In genomic region chr3:130362797-130363367, GRCm38 (mm10) we compare ENCODE assay signal across 30 mouse cellular contexts.
DNase-seq lines count a peak whose midpoint lies in the region; ATAC-seq lines count a peak whose summit lies in the region.
"Had no signal": no experiment of that assay in that cellular context is flagged by ENCODE, and none has a peak within 500 bp of the region (broad histone marks: within the 10 kb centered on the region; RNA-seq: fewer than 3 reads in every experiment).

No protein-coding gene starts in this region.

- no peak for DNase-seq in cerebellum, postnatal 4 days (ENCODE audit: low spot score in 2 of 2)
- peak; percentile 14 for DNase-seq in embryo, embryonic 10 days (ENCODE audit: low spot score)
- no peak for DNase-seq in embryo, embryonic 11 days
- peak; percentile 55 for DNase-seq in retina, postnatal 1 day
- no peak for DNase-seq in retina, embryonic 14.5 days (ENCODE audit: low spot score)
- DNase-seq: adrenal gland, postnatal 14 days; gastrocnemius, postnatal 10 days; heart, postnatal 14 days; kidney, adult 2 months; kidney, postnatal 4 days; liver, embryonic 13.5 days; lung, adult 18-20 months; lung, postnatal 4 days; right cerebral cortex, postnatal 14 days; thymus, adult 2 months; thymus, postnatal 4 days had no signal

- 0 out of 2 replicates have a peak overlapping the region, but pooled peaks have one; percentile 23 for H3K27ac ChIP-seq in embryonic facial prominence, embryonic 12.5 days
- H3K27ac ChIP-seq: forebrain, embryonic 15.5 days; intestine, embryonic 15.5 days; limb, embryonic 15.5 days; liver, embryonic 13.5 days; midbrain, embryonic 12.5 days; neural tube, embryonic 12.5 days; stomach, embryonic 15.5 days had no signal

- H3K27me3 ChIP-seq in embryonic facial prominence, embryonic 12.5 days = no peaks in the 10 kb centered on the region
- H3K27me3 ChIP-seq: CH12.LX; forebrain, embryonic 15.5 days; intestine, embryonic 15.5 days; limb, embryonic 15.5 days; liver, embryonic 13.5 days; megakaryocyte, embryonic 14.5 days; midbrain, embryonic 12.5 days; neural tube, embryonic 12.5 days; stomach, embryonic 15.5 days had no signal

- no peak overlapping the region for H3K4me3 ChIP-seq in embryonic facial prominence, embryonic 12.5 days
- H3K4me3 ChIP-seq: forebrain, embryonic 15.5 days; intestine, embryonic 15.5 days; limb, embryonic 15.5 days; liver, embryonic 13.5 days; megakaryocyte, embryonic 14.5 days; midbrain, embryonic 12.5 days; myocyte; neural tube, embryonic 12.5 days; stomach, embryonic 15.5 days had no signal

- no peaks in the 10 kb centered on the region for H3K36me3 ChIP-seq in embryonic facial prominence, embryonic 12.5 days
- H3K36me3 ChIP-seq: forebrain, embryonic 15.5 days; intestine, embryonic 15.5 days; limb, embryonic 15.5 days; liver, embryonic 13.5 days; midbrain, embryonic 12.5 days; neural tube, embryonic 12.5 days; stomach, embryonic 15.5 days had no signal

- H3K9me3 ChIP-seq in embryonic facial prominence, embryonic 12.5 days = no peaks in the 10 kb centered on the region
- H3K9me3 ChIP-seq: forebrain, embryonic 15.5 days; intestine, embryonic 15.5 days; limb, embryonic 15.5 days; liver, embryonic 13.5 days; midbrain, embryonic 12.5 days; neural tube, embryonic 12.5 days; stomach, embryonic 15.5 days had no signal

- WGBS in embryonic facial prominence, embryonic 12.5 days = 45% methylated on average over 7 of the region's 7 CpGs

- no peak overlapping the region for H3K9ac ChIP-seq in embryonic facial prominence, embryonic 12.5 days
- H3K9ac ChIP-seq: forebrain, embryonic 15.5 days; intestine, embryonic 15.5 days; limb, embryonic 15.5 days; liver, embryonic 13.5 days; midbrain, embryonic 12.5 days; neural tube, embryonic 12.5 days; stomach, embryonic 15.5 days had no signal

- ATAC-seq in cerebellum, adult (ENCODE audit: insufficient number of reproducible peaks, low FRiP score, low TSS enrichment) = peak; percentile 59
- ATAC-seq in embryonic facial prominence, embryonic 12.5 days (ENCODE audit: insufficient number of reproducible peaks, insufficient read depth, low FRiP score, low TSS enrichment) = 0 out of 2 replicates have a peak, but pooled peaks have one; percentile 60
- ATAC-seq in inflammation-experienced regulatory T-cells, adult 6 months = no peak
- ATAC-seq: forebrain, embryonic 15.5 days; hindbrain, embryonic 16.5 days; intestine, embryonic 15.5 days; lung, postnatal 0 days had no signal

- peaks cover 4% of the 10 kb centered on the region for H3K4me1 ChIP-seq in embryonic facial prominence, embryonic 12.5 days
- H3K4me1 ChIP-seq: forebrain, embryonic 15.5 days; intestine, embryonic 15.5 days; liver, embryonic 13.5 days; megakaryocyte, embryonic 14.5 days; neural tube, embryonic 12.5 days; stomach, embryonic 15.5 days had no signal

- no peak overlapping the region for H3K4me2 ChIP-seq in embryonic facial prominence, embryonic 12.5 days (replicated peaks)
- H3K4me2 ChIP-seq: forebrain, embryonic 15.5 days; intestine, embryonic 15.5 days; limb, embryonic 15.5 days; liver, embryonic 13.5 days; midbrain, embryonic 12.5 days; neural tube, embryonic 12.5 days; stomach, embryonic 15.5 days had no signal

Comparison
In these comparisons a context has a peak if more than half of its experiments do, and no peak if none do; other contexts are left out.
1. DNase-seq: peak in embryo, embryonic 10 days (single experiment) and retina, postnatal 1 day (single experiment); none in cerebellum, postnatal 4 days (0 of 2), embryo, embryonic 11 days (single experiment) and retina, embryonic 14.5 days (single experiment).